Mouse (Mus musculus) thymus, adult 2 months (tissue): ENCODE measurements at regions not wholly inside any gene's neighbourhood (a gene's known extent, or its start where the extent isn't known, plus 50 kb on each side); places are given as distances from the start of the nearest gene placed in this dataset.

Source experiments
- DNase-seq: peaks from one replicate; pipeline ENCODE4 v3.0.0; 2021
- H3K27ac ChIP-seq: fragments of 200-500 bp; 2 replicates; pipeline ENCODE4 v1.5.1; 2012; ENCODE audit warnings: low read length, control low read depth; ENCODE audit not compliant: control insufficient read depth, insufficient read depth
- H3K27me3 ChIP-seq: fragments of 200-500 bp; 2 replicates; pipeline ENCODE4 v1.6.1; 2012; ENCODE audit warnings: mild to moderate bottlenecking, low read length, moderate library complexity, mixed read lengths; ENCODE audit not compliant: control insufficient read depth, insufficient read depth
- H3K36me3 ChIP-seq: fragments of 200-500 bp; 2 replicates; pipeline ENCODE4 v1.6.1; 2012; ENCODE audit warnings: mild to moderate bottlenecking, low read length, moderate library complexity; ENCODE audit not compliant: control insufficient read depth, insufficient read depth
- H3K4me1 ChIP-seq: fragments of 200-500 bp; replicated peaks from 2 replicates; pipeline ENCODE4 v1.6.1; 2012; ENCODE audit warnings: low read length; ENCODE audit not compliant: control insufficient read depth, insufficient read depth
- H3K4me3 ChIP-seq: fragments of 200-500 bp; 2 replicates; pipeline ENCODE4 v1.5.1; 2012; ENCODE audit warnings: mild to moderate bottlenecking, low read length, control low read depth, moderate library complexity; ENCODE audit not compliant: control insufficient read depth, insufficient read depth
- CTCF ChIP-seq: fragments of 200-500 bp; IDR thresholded peaks from 2 replicates; pipeline ENCODE4 v1.5.1; 2012; ENCODE audit warnings: mild to moderate bottlenecking, control low read depth, low read length, moderate library complexity, borderline replicate concordance; ENCODE audit not compliant: control insufficient read depth, poor library complexity, insufficient read depth; ENCODE audit errors: extremely low read depth
- POLR2A ChIP-seq: fragments of 200-500 bp; IDR thresholded peaks from 2 replicates; pipeline ENCODE4 v1.6.1; 2012; ENCODE audit warnings: mild to moderate bottlenecking, low read length, control low read depth, moderate library complexity; ENCODE audit not compliant: control insufficient read depth, poor library complexity, insufficient read depth; ENCODE audit errors: extremely low read depth
- WGBS: fragments of 180-500 bp; shearing (Covaris S2); methylation state at CpG from one replicate; pipeline ENCODE4 v1.1.7; 2018; 5-methylcytosine and 5-hydroxymethylcytosine counted together

DNA sequence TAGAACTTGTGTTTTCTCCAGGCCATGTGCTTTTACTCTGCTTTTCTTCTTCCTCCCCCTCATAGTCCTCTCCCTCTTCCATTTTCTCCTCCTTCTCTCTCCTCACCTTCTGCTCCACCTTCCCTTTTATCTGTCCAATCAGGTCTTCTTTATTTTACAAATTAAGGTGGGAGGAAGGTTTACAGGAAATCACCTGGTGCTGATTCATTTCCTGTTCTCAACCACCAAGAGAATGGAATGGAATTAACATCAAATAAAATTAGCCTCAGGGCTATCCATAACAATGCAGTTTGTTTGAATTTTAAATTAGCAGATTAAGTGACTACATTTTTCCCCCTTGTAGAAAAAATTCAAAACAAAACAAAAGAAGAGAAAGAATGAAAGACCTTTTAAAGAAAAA is 414.3 kb upstream of the Slc39a10 start:
- no peaks in the 10 kb centered on the region for H3K4me1 ChIP-seq
- no peak overlapping the region for H3K27ac ChIP-seq
- no peaks in the 10 kb centered on the region for H3K27me3 ChIP-seq
- no peak for TF ChIP-seq CTCF
- TF ChIP-seq POLR2A = no peak
- DNase-seq = no peak
- H3K36me3 ChIP-seq = no peaks in the 10 kb centered on the region
- no peak overlapping the region for H3K4me3 ChIP-seq

DNA sequence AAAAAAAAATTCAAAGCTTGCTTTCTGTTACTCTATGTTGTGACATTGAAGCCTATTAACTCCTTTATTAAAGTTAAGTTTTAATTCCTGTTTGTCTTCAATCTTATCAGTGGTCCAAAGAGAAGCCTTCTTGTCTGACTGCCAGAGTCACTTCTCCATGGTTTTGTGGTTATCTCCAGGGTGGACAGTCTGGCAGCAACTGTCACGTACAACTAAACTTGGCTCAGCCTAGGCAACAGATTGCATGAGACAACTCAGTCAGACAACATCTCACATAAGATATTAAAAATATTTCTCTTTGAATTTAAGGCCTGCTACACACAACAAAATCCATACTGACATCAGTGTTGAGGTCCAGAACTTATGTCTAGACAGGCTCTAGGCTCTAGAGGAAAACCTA is 406.7 kb upstream of the Slc39a10 start:
- Histone ChIP-seq H3K4me3 (no peak overlapping the region), H3K27me3 (no peaks in the 10 kb centered on the region), H3K4me1 (no peaks in the 10 kb centered on the region), H3K27ac (no peak overlapping the region), H3K36me3 (no peaks in the 10 kb centered on the region)
- DNase-seq = no peak
- TF ChIP-seq POLR2A (no peak), CTCF (no peak)
- WGBS = 95% methylated on average over 1 of the region's 1 CpGs

DNA sequence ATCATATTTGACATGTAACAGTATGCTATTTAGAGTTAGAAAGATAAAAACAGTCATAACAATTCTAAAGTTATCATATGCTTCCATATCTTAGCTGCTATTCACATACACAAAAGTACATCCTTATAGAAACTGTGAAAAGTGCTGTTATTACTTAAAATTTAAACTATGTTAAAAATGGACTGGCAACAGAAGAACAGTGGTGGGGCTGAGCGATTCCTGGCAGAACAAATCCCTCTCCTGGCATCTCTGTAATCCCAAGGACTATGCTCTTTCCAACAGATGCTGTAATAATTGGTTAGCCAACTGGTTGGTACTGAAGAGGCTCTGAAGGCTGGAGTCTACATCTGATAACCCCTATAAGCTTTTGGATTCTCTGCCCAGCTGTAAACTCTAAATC is 393.0 kb upstream of the Slc39a10 start:
- H3K27ac ChIP-seq = no peak overlapping the region
- no peaks in the 10 kb centered on the region for H3K27me3 ChIP-seq
- no peak for TF ChIP-seq POLR2A
- TF ChIP-seq CTCF = no peak
- H3K4me1 ChIP-seq = no peaks in the 10 kb centered on the region
- no peak overlapping the region for H3K4me3 ChIP-seq
- 93% methylated on average over 1 of the region's 1 CpGs for WGBS
- H3K36me3 ChIP-seq = no peaks in the 10 kb centered on the region
- no peak for DNase-seq

DNA sequence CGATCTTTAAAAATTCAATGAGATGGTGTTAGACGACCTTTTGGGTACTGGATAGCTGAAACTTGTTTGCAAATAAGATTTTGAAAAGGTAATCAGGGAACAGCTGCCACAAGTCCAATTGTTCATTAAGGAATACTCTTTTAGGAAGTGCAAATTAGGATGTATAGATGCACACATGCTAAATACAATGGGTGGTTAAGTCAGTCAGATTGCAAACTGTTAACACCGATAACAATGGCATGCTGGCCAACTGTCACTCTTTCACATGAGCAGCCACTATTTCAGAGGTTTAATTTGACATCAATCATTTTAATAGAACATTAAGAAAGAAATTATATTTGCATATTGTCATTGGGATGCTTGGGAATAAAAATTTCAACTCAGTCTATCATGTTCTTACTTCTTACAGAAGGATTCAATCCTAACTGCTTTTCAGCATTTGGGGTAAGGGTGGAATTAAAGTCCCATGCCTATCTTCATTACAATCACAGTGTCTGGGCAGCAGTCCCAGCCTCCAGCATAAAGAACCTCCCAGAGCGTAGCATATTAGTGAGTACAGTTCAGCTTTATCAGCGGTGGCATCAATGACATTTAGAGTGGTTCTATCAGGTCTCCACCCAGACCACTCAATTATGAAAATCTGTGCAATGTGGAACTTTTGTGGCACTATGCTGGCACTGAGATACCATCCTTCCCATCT is 385.8 kb upstream of the Slc39a10 start:
- Histone ChIP-seq H3K27me3 (no peaks in the 10 kb centered on the region), H3K4me3 (no peak overlapping the region), H3K4me1 (no peaks in the 10 kb centered on the region), H3K27ac (no peak overlapping the region), H3K36me3 (no peaks in the 10 kb centered on the region)
- TF ChIP-seq CTCF (no peak), POLR2A (no peak)
- WGBS = 87% methylated on average over 5 of the region's 5 CpGs
- no peak for DNase-seq

DNA sequence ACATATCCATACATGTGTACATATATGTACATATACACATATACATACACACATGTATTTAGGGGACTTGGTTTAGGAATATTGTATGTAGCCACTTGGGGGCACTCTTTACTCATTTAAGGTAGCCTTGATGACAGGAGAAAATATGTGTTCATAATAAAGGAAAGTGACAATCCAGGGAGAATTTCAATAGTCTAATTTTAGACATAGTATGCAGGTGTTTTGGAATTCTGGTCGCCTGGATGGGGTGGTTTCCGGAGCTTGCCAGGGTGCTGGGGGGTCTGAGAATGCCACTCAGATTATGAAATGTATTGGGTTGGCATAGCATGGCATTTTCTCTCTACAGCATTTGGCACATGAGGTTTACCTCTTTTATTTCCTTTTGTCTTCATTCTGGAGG is 385.2 kb upstream of the Slc39a10 start:
- no peak for DNase-seq
- TF ChIP-seq POLR2A (no peak), CTCF (no peak)
- Histone ChIP-seq H3K27ac (no peak overlapping the region), H3K36me3 (no peaks in the 10 kb centered on the region), H3K4me1 (no peaks in the 10 kb centered on the region), H3K4me3 (no peak overlapping the region), H3K27me3 (no peaks in the 10 kb centered on the region)
- WGBS = 19% methylated on average over 2 of the region's 2 CpGs

DNA sequence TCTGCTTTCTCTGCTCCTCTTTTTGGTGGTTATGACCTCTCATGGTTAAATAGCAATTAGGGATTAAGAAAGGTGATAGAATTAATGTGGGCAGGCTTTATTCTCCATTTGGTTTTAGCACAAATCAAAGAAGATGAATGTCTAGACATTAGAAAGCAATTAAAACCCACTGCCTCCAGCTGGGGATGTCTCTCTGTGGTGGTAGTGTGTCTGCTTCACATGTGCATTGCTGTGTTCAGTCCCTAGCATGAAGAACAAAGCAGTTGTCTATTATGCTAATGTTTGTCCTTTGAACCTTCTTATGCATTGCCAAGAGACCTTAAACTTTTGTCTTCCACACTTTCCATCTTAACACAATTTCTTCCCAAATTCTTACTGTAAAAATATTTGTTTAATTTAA is 379.5 kb upstream of the Slc39a10 start:
- DNase-seq = no peak
- TF ChIP-seq POLR2A (no peak), CTCF (no peak)
- H3K4me3 ChIP-seq = no peak overlapping the region
- no peaks in the 10 kb centered on the region for H3K36me3 ChIP-seq
- no peaks in the 10 kb centered on the region for H3K27me3 ChIP-seq
- H3K27ac ChIP-seq = no peak overlapping the region
- no peaks in the 10 kb centered on the region for H3K4me1 ChIP-seq

DNA sequence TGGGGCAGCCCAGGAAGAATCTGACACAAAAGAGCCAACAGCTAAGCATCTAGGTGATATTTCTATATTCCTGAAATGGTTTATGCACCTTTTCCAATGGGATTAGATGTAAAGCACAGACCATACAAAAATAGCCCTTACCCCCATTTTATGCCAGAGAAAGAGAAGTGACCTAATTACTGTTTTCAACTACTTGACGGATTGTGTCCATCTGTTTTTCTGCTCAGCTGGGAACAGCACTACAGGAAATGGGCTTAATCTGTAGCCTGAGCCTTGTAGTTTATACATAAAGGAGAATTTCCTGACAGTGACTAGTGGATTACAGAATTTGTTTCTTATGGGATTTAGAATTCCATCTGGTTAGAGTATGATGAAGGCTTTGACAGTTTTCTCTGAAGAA is 371.0 kb upstream of the Slc39a10 start:
- 80% methylated on average over 1 of the region's 1 CpGs for WGBS
- Histone ChIP-seq H3K4me1 (no peaks in the 10 kb centered on the region), H3K4me3 (no peak overlapping the region), H3K27me3 (no peaks in the 10 kb centered on the region), H3K36me3 (no peaks in the 10 kb centered on the region), H3K27ac (no peak overlapping the region)
- no peak for DNase-seq
- no peak for TF ChIP-seq CTCF
- no peak for TF ChIP-seq POLR2A
